Mouse (Mus musculus) embryonic facial prominence, embryonic 11.5 days (tissue): ENCODE data around the gene Sfta2. TPM values are rescaled to one million over a fixed set of nuclear protein-coding genes. Genes with fewer than 3 reads are reported as not detected.

Experiments
- ATAC-seq: fragments of 200-750 bp; cut with Nextera tagmentation; replicated peaks from 2 replicates; pipeline ENCODE4 v1.8.0; 2017; ENCODE audit warnings: low read depth; ENCODE audit not compliant: insufficient number of reproducible peaks, low FRiP score, low TSS enrichment
- DNase-seq: peaks from one replicate; pipeline ENCODE4 v3.0.0-alpha.2; 2015; ENCODE audit warnings: low spot score
- H3K27ac ChIP-seq: fragments of 300-500 bp; sonication (generic); replicated peaks from 2 replicates; pipeline ENCODE4 v1.5.1; 2014; ENCODE audit warnings: mild to moderate bottlenecking, low read depth, low read length, control low read depth
- H3K27me3 ChIP-seq: fragments of 300-500 bp; sonication (generic); 2 replicates; pipeline ENCODE4 v1.6.1; 2014; ENCODE audit warnings: mild to moderate bottlenecking, low read length, moderate library complexity, mixed read lengths; ENCODE audit not compliant: control insufficient read depth, insufficient read depth
- H3K36me3 ChIP-seq: fragments of 300-500 bp; sonication (generic); replicated peaks from 2 replicates; pipeline ENCODE4 v1.6.1; 2014; ENCODE audit warnings: low read depth, mild to moderate bottlenecking, low read length, moderate library complexity, mixed read lengths; ENCODE audit not compliant: control insufficient read depth, insufficient read depth
- H3K4me1 ChIP-seq: fragments of 300-500 bp; sonication (generic); 2 replicates; pipeline ENCODE4 v1.6.1; 2014; ENCODE audit warnings: low read length, mixed read lengths; ENCODE audit not compliant: control insufficient read depth, insufficient read depth
- H3K4me2 ChIP-seq: fragments of 300-500 bp; sonication (generic); 2 replicates; pipeline ENCODE4 v1.6.1; 2014; ENCODE audit warnings: low read depth, mild to moderate bottlenecking, control low read depth, low read length, moderate library complexity
- H3K4me3 ChIP-seq: fragments of 300-500 bp; sonication (generic); 2 replicates; pipeline ENCODE4 v1.5.1; 2014; ENCODE audit warnings: low read depth, low read length, control low read depth
- H3K9ac ChIP-seq: fragments of 300-500 bp; sonication (generic); replicated peaks from 2 replicates; pipeline ENCODE4 v1.6.1; 2014; ENCODE audit warnings: mild to moderate bottlenecking, control low read depth, low read length
- H3K9me3 ChIP-seq: fragments of 300-500 bp; sonication (generic); replicated peaks from 2 replicates; pipeline ENCODE4 v1.6.1; 2016; ENCODE audit warnings: mild to moderate bottlenecking, low read length, inconsistent platforms, mixed read lengths; ENCODE audit not compliant: control insufficient read depth
- WGBS: fragments of 180-500 bp; shearing (Covaris S2); extraction: QIAGEN DNeasy Blood & Tissue Kit; methylation state at CpG from one replicate; pipeline ENCODE4 v1.1.7; 2014; 5-methylcytosine and 5-hydroxymethylcytosine counted together
- polyA plus RNA-seq: library from polyadenylated mRNA; unstranded; fragments of >200 nt; fragmentation: Nextera tagmentation; extraction: Ambion mirVana; gene quantifications from 2 replicates; pipeline ENCODE4 v1.2.1, GENCODE M21; 2014

Sfta2 gene
- polyA plus RNA-seq, 1 experiment from 2014 or later, result not detected

DNA sequence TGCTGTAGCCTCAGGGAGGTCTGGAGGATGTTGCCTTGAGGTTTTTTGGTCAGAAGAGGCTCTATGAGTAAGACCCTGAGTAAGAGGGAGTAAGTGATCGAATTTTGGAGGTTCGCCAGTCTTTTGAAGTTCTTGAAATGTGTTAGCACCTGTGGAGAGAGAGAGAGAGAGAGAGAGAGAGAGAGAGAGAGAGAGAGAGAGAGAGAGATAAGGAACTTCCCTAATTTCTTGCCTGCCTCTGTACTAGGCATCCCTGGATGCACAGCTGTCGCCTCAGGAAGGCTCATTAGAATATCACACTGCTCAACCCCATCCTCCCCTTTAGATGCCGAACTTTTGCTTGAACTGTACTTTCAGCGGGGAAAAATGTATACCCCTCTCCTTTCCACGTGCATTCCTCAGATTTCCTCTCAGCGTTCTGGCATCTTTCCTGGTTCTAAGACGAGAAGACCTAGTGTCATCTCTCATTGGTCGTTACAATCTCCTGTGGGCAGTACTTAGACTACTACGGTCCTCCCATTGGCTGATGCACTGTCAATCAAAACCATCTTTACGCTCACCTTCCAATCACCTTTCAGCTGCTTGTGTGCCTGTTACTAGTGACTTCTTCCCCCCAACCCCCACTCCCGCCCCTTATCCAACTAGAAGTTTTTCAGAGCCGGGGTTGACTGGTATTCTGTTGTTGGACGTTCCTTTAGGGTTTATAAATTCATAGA lies 37.3 kb downstream of the Sfta2 start:
- H3K27me3 ChIP-seq, result peaks cover 3% of the 10 kb centered on the region; the same call in 1 of the 2 replicates
- no peak overlapping the region for H3K4me3 ChIP-seq
- no peaks in the 10 kb centered on the region for H3K9me3 ChIP-seq
- H3K4me1 ChIP-seq, result no peaks in the 10 kb centered on the region
- H3K36me3 ChIP-seq, result no peaks in the 10 kb centered on the region
- 28% methylated on average over 14 of the region's 14 CpGs for WGBS
- ATAC-seq (peak; percentile 70; the same call in 1 of the 2 replicates), DNase-seq (peak; percentile 81)
- 0 out of 2 replicates have a peak overlapping the region, but pooled peaks have one; percentile 19 for H3K4me2 ChIP-seq
- H3K9ac ChIP-seq, result no peak overlapping the region
- no peak overlapping the region for H3K27ac ChIP-seq

DNA sequence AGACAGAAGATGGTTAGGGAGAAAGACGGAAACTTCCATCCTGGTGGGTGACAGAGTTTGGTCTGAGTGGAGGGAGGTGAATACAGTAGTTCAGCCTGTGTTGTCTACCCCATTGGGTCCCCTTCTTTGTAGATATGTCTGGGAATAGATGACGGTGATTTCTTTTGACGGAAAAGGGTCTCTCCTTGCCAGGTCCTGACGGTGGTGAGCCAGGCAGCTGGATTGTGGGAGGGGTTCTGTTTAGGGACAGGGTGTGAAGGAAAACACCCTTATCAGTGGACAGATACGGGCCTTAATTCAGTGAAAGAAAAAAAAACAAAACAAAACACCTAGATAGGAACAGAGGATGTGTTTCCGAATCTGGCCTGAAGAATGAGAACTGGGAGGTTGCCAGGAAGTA lies 38.0 kb downstream of the Sfta2 start:
- Histone ChIP-seq H3K27ac (no peak overlapping the region), H3K9ac (no peak overlapping the region), H3K27me3 (peaks cover 3% of the 10 kb centered on the region; the same call in 1 of the 2 replicates), H3K4me1 (no peaks in the 10 kb centered on the region), H3K36me3 (no peaks in the 10 kb centered on the region), H3K4me3 (no peak overlapping the region), H3K9me3 (no peaks in the 10 kb centered on the region), H3K4me2 (no peak overlapping the region)
- 89% methylated on average over 6 of the region's 6 CpGs for WGBS
- DNase-seq (no peak), ATAC-seq (no peak)

DNA sequence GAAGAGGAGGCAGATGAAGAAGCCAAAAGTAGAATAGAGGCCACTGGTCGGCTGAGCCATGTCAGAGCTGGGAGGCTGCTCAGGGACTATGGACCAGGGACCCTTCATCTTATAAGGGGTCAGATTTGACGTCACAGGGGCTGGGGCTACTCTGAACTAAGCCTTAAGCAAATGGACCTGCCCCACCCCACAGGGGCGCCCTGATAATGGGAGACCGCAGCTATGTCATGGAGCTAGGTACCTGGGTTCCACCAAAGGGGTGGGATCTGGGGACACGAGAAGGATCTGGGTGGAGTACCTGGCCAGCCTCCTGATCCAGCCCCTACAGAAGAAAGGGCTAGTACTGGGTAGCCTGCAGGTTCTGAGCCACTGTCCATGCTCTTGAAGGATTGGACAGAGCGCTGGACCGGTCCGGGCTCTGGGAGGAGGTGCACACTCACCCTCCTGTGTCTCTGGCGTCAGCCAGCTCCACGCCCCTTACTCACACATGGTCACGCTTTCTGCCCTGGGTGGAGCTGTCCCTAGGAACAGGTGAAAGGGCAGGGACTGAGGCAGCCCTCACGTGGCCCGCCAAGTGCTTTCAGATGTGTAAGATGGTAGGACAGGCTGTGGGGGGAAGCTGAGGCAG lies 42.4 kb downstream of the Sfta2 start, which contains the start of gene Mucl3:
Gene Mucl3, minus strand, starts transcription at position 87 of the 628 bp plus-strand sequence.
- 79% methylated on average over 13 of the region's 13 CpGs for WGBS
- Histone ChIP-seq H3K4me3 (no peak within 1 kb of the TSS), H3K4me2 (no peak within 1 kb of the TSS), H3K9ac (no peak within 1 kb of the TSS), H3K4me1 (no peaks in the 10 kb centered on the region), H3K27ac (no peak within 1 kb of the TSS), H3K36me3 (no peaks in the 10 kb centered on the region), H3K27me3 (no peaks in the 10 kb centered on the region), H3K9me3 (no peaks in the 10 kb centered on the region)
- DNase-seq, result no peak
- no peak for ATAC-seq

DNA sequence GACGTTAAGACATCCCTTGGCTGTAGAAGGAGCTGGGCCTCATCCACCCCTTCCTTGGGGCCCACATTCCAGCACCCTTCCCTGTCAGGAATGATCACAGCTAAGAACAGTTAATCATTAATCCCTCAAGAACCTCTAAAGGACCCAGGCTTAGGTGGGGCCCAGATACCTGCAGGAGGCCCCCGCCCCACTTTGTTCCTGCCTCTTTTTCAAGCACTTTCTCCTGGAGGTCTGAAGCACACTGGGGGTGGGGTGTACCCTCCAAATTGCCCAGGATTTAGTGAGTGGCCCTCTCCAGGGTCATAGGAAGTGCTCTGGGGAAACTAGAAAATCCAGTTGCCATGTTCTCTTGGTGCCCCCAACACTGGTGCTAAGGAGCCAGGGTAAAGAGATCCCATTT lies 48.1 kb downstream of the Sfta2 start:
- Histone ChIP-seq H3K9ac (no peak overlapping the region), H3K4me2 (no peak overlapping the region), H3K27me3 (no peaks in the 10 kb centered on the region), H3K27ac (no peak overlapping the region), H3K9me3 (no peaks in the 10 kb centered on the region), H3K4me1 (no peaks in the 10 kb centered on the region), H3K4me3 (no peak overlapping the region), H3K36me3 (no peaks in the 10 kb centered on the region)
- 78% methylated on average over 2 of the region's 2 CpGs for WGBS
- DNase-seq, result no peak
- ATAC-seq, result no peak

DNA sequence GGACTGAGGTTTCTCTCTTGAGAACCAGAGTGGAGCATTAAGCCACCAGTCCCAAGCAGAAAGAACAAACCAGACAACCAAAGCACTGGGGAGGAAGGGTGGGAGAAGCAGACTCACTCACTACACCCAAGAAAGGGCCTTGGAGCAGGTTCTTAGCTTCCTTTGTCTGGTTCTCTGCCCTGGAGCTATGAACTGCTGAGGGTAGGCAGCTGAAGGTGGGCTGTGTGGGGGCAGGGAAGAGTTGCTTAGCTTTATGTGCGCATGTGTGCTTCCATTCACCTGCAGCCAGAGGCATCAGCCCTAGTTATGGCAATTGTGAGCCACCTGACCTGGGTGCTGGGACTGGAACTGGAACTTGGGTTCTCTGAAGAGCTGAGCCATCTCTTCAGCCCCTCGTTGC lies 51.7 kb downstream of the Sfta2 start:
- ATAC-seq (no peak), DNase-seq (no peak)
- Histone ChIP-seq H3K36me3 (no peaks in the 10 kb centered on the region; the same call in 1 of the 2 replicates), H3K27me3 (no peaks in the 10 kb centered on the region), H3K4me2 (no peak overlapping the region), H3K9ac (no peak overlapping the region), H3K4me1 (no peaks in the 10 kb centered on the region), H3K27ac (no peak overlapping the region), H3K4me3 (no peak overlapping the region), H3K9me3 (no peaks in the 10 kb centered on the region)
- WGBS, result 68% methylated on average over 2 of the region's 2 CpGs

DNA sequence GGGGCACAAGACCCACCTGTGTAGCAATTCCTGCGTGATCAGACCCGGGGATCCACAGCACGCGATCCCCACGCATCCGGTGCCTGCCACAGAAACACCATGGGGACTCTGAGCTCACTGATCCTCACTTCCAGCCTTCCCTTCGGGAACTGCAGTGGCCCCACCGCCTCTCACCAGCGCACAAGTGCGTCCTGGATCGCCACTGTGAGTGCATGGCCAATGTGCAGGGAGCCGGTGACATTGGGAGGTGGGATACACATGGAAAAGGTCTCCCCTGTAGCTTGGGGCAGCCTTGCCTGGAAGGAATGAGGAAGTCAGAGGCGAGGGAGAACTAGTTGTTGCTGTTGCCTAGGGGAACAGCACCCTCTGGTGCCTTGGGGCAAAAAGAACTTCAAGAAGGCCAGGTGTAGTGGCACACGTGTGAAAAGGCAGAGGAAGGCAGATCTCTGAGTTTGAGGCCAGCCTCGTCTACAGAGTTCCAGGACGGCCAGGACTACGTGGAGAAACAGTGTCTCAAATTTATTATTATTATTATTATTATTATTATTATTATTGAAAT lies 64.7 kb downstream of the Sfta2 start:
- no peak overlapping the region for H3K27ac ChIP-seq
- H3K4me2 ChIP-seq, result no peak overlapping the region
- H3K9ac ChIP-seq, result 0 out of 2 replicates have a peak overlapping the region, but pooled peaks have one; percentile 9
- no peaks in the 10 kb centered on the region for H3K27me3 ChIP-seq
- no peaks in the 10 kb centered on the region for H3K4me1 ChIP-seq
- no peaks in the 10 kb centered on the region for H3K9me3 ChIP-seq
- no peak overlapping the region for H3K4me3 ChIP-seq
- ATAC-seq (no peak), DNase-seq (peak; percentile 6)
- 79% methylated on average over 17 of the region's 17 CpGs for WGBS
- no peaks in the 10 kb centered on the region for H3K36me3 ChIP-seq

DNA sequence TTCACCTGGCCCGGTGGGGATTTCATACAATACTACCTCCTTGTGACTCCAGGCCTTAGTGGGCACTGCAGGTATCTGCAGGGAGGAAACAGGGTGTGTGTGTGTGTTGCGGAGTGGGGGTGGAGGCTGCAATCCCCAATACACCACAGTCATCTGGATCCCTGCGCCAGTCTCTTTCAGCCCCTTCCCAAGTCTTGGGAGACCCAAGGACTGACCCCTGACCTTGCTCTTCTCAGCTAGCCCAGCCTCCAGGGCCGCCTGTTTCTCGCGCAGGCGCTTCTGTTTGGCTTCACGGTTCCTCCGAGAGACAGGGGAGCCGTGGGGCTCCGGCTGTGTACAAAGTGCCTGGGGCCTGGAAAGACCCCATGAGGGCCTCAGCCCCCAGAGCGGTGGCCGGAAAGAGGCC lies 65.5 kb downstream of the Sfta2 start:
- no peaks in the 10 kb centered on the region for H3K36me3 ChIP-seq
- H3K9ac ChIP-seq, result peak overlapping the region; percentile 76
- DNase-seq (peak; percentile 58), ATAC-seq (peak; percentile 49)
- no peaks in the 10 kb centered on the region for H3K27me3 ChIP-seq
- H3K9me3 ChIP-seq, result no peaks in the 10 kb centered on the region
- WGBS, result 3% methylated on average over 13 of the region's 13 CpGs
- H3K4me3 ChIP-seq, result peak overlapping the region; percentile 57
- peak overlapping the region; percentile 31 for H3K27ac ChIP-seq
- peak overlapping the region; percentile 81 for H3K4me2 ChIP-seq
- no peaks in the 10 kb centered on the region for H3K4me1 ChIP-seq
